Mouse (Mus musculus): ENCODE data around the gene Tmtc2.

DNA sequence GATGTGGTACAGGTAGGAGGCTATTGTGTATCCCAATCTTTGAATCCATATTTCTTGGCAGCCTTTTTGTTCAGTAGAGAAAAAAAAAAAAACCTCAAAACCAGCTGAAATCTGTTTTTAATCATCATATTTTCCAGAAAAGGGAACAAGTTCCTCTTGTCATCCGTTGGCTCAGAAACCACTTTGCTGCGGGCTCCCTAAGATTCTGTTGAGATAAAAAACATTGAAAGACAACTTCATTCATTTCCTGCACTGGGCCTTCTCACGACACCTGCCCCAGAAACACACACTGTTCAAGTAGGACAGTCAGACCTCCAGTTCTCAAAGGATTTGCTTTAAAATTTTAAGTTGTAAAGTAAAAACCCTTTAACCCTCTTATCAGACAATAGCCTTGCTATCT is 23.0 kb upstream of the Tmtc2 start:
- TF ChIP-seq GATA1 (IDR thresholded peaks at IDR 0.05; ENCODE audit: borderline replicate concordance, low read length): no peak
- no peak for TF ChIP-seq FLI1 (IDR thresholded peaks at IDR 0.05; ENCODE audit: low read length)

Data from megakaryocyte, embryonic 14.5 days (primary cell).